Mouse (Mus musculus) left cerebral cortex, adult 2 months (tissue): ENCODE data around the gene Gnmt. TPM values are rescaled to one million over a fixed set of nuclear protein-coding genes. Genes with fewer than 3 reads are reported as not detected.

Source experiments
- DNase-seq, 2 experiments: peaks; one replicate each; pipeline ENCODE4 v3.0.0; 2021 to 2022; ENCODE audit warnings: low spot score in 2 of 2, mixed read lengths in 1 of 2; ENCODE audit errors: extremely low spot score in 1 of 2
- H3K27ac ChIP-seq: fragments of 200-600 bp; 2 replicates; pipeline ENCODE4 v1.8.1; 2022
- H3K4me3 ChIP-seq: fragments of 200-600 bp; 2 replicates; pipeline ENCODE4 v1.8.1; 2022
- CTCF ChIP-seq: fragments of 200-600 bp; IDR thresholded peaks from 2 replicates; pipeline ENCODE4 v1.8.1; 2022; ENCODE audit warnings: antibody characterized with exemption, mild to moderate bottlenecking, moderate library complexity
- intact Hi-C: fragments of 180-260 bp; cut with DNase I; formaldehyde crosslinking; loops from one replicate; pipeline ENCODE4 v1.15.1; 2025
- total RNA-seq, 2 experiments: library from RNA; stranded (reverse); gene quantifications; 2 replicates each; pipeline ENCODE4 v1.2.3; 2021

The Gnmt gene
- total RNA-seq, 2 experiments from 2014 or later, result 0.70 to 2.1 TPM

GRCm38 (mm10) chr17:46763544-46763943, 34.6 kb upstream of the Gnmt start, which contains the start of gene Ptcra:
Gene Ptcra, minus strand, starts transcription at chr17:46763712.
- H3K27ac ChIP-seq, result peak within 1 kb of the TSS; percentile 55
- DNase-seq, result no peak
- H3K4me3 ChIP-seq, result no peak within 1 kb of the TSS
- intact Hi-C loops, result no loop called here
- TF ChIP-seq CTCF, result no peak

GRCm38 (mm10) chr17:46758753-46759152, 29.8 kb upstream of the Gnmt start:
- no peak for TF ChIP-seq CTCF
- Histone ChIP-seq H3K4me3 (no peak overlapping the region), H3K27ac (peak overlapping the region; percentile 57)
- no peak for DNase-seq
- intact Hi-C loops, result no loop called here

- peak within 1 kb of the TSS; percentile 86 for H3K27ac ChIP-seq
- DNase-seq, result peak; percentile 94 to 98
- intact Hi-C loops, result loop anchor here (2.0 kb wide), 1 partner anchor 21 kb away; the partner anchor contains the start of gene 2310039H08Rik
- H3K4me3 ChIP-seq, result peak within 1 kb of the TSS; percentile 79
- TF ChIP-seq CTCF, result no peak
Measured at GRCm38 (mm10) chr17:46751794-46752556, 23.0 kb upstream of the Gnmt start, which contains the start of gene Cnpy3. Gene Cnpy3, minus strand, starts transcription at chr17:46752214.

- TF ChIP-seq CTCF, result no peak
Measured at GRCm38 (mm10) chr17:46751056-46751793, 22.3 kb upstream of the Gnmt start.

GRCm38 (mm10) chr17:46750580-46750979, 21.6 kb upstream of the Gnmt start:
- peak overlapping the region; percentile 79 for H3K4me3 ChIP-seq
- TF ChIP-seq CTCF, result no peak
- intact Hi-C loops, result no loop called here
- no peak for DNase-seq
- no peak overlapping the region; the same call in 1 of the 2 replicates for H3K27ac ChIP-seq

More at GRCm38 (mm10) chr17:46751056-46751793, 22.3 kb upstream of the Gnmt start:
- DNase-seq, result no peak
- H3K4me3 ChIP-seq, result peak overlapping the region; percentile 79
- intact Hi-C loops, result no loop called here
- peak overlapping the region; percentile 86 for H3K27ac ChIP-seq

GRCm38 (mm10) chr17:46749282-46749681, 20.3 kb upstream of the Gnmt start:
- Histone ChIP-seq H3K4me3 (no peak overlapping the region), H3K27ac (no peak overlapping the region)
- intact Hi-C loops, result no loop called here
- no peak for TF ChIP-seq CTCF
- no peak for DNase-seq

- intact Hi-C loops, result no loop called here
- Histone ChIP-seq H3K27ac (no peak overlapping the region), H3K4me3 (no peak overlapping the region)
- no peak for DNase-seq
- no peak for TF ChIP-seq CTCF
Measured at GRCm38 (mm10) chr17:46747806-46748205, 18.8 kb upstream of the Gnmt start.

GRCm38 (mm10) chr17:46747234-46747633, 18.3 kb upstream of the Gnmt start:
- no peak for TF ChIP-seq CTCF
- H3K27ac ChIP-seq, result no peak overlapping the region
- H3K4me3 ChIP-seq, result no peak overlapping the region
- DNase-seq, result no peak
- intact Hi-C loops, result no loop called here

GRCm38 (mm10) chr17:46745506-46745905, 16.5 kb upstream of the Gnmt start:
- Histone ChIP-seq H3K27ac (no peak overlapping the region), H3K4me3 (no peak overlapping the region)
- DNase-seq, result no peak
- intact Hi-C loops, result no loop called here
- TF ChIP-seq CTCF, result no peak

- no peak for DNase-seq
- intact Hi-C loops, result no loop called here
- Histone ChIP-seq H3K4me3 (no peak overlapping the region), H3K27ac (no peak overlapping the region)
- TF ChIP-seq CTCF, result no peak
Measured at GRCm38 (mm10) chr17:46742986-46743385, 14.0 kb upstream of the Gnmt start.

- intact Hi-C loops, result no loop called here
- Histone ChIP-seq H3K27ac (no peak overlapping the region), H3K4me3 (no peak overlapping the region)
- no peak for DNase-seq
- no peak for TF ChIP-seq CTCF
Measured at GRCm38 (mm10) chr17:46741305-46741704, 12.3 kb upstream of the Gnmt start.

GRCm38 (mm10) chr17:46736160-46736559, 7.2 kb upstream of the Gnmt start:
- no peak overlapping the region for H3K4me3 ChIP-seq
- H3K27ac ChIP-seq, result no peak overlapping the region
- TF ChIP-seq CTCF, result peak; percentile 54
- DNase-seq, result no peak
- intact Hi-C loops, result no loop called here
